Mouse (Mus musculus): ENCODE data around the gene Tnrc6b. TPM values are rescaled to one million over a fixed set of nuclear protein-coding genes. Genes with fewer than 3 reads are reported as not detected.

The Tnrc6b gene
- polyA plus RNA-seq, 1 experiment, result 8.9 TPM

GRCm38 (mm10) chr15:80748979-80749378, 37.9 kb downstream of the Tnrc6b start:
- Histone ChIP-seq H3K4me3 (no peak overlapping the region), H3ac (ENCODE audit: control insufficient read depth, insufficient read length) (no peak overlapping the region), H3K27me3 (ENCODE audit: control insufficient read depth, insufficient read depth, insufficient read length) (no peaks in the 10 kb centered on the region), H3K4me2 (ENCODE audit: low read depth) (no peak overlapping the region), H3K36me3 (ENCODE audit: control insufficient read depth, insufficient read depth) (no peaks in the 10 kb centered on the region), H3K79me2 (ENCODE audit: control insufficient read depth, insufficient read depth) (no peaks in the 10 kb centered on the region)
- TF ChIP-seq POLR2A (IDR thresholded peaks at IDR 0.05; ENCODE audit: insufficient read length, low read depth) (no peak), USF1 (IDR thresholded peaks at IDR 0.05; ENCODE audit: low read depth) (no peak), TCF12 (IDR thresholded peaks at IDR 0.05; ENCODE audit: insufficient read depth, poor library complexity, severe bottlenecking) (no peak), POLR2AphosphoS2 (IDR thresholded peaks at IDR 0.05; ENCODE audit: insufficient read length, low read depth) (no peak), MYOG (IDR thresholded peaks at IDR 0.05; ENCODE audit: control insufficient read depth in 1 of 3, insufficient read depth in 1 of 3, insufficient read length in 2 of 3, low read depth in 2 of 3) (no peak), REST (IDR thresholded peaks at IDR 0.05; ENCODE audit: insufficient read depth, insufficient read length) (no peak), MAX (IDR thresholded peaks at IDR 0.05; ENCODE audit: low read depth) (no peak), TCF3 (IDR thresholded peaks at IDR 0.05; ENCODE audit: insufficient read length, low read depth) (no peak), SRF (IDR thresholded peaks at IDR 0.05; ENCODE audit: control insufficient read depth, insufficient read length, low read depth) (no peak), CEBPB (IDR thresholded peaks at IDR 0.05; ENCODE audit: insufficient read depth, poor library complexity, severe bottlenecking) (no peak)

GRCm38 (mm10) chr15:80753351-80753750, 42.2 kb downstream of the Tnrc6b start:
- Histone ChIP-seq H3K4me3 (no peak overlapping the region), H3K27me3 (ENCODE audit: control insufficient read depth, insufficient read depth, insufficient read length) (no peaks in the 10 kb centered on the region), H3K4me2 (ENCODE audit: low read depth) (no peak overlapping the region), H3K36me3 (ENCODE audit: control insufficient read depth, insufficient read depth) (no peaks in the 10 kb centered on the region), H3ac (ENCODE audit: control insufficient read depth, insufficient read length) (no peak overlapping the region), H3K79me2 (ENCODE audit: control insufficient read depth, insufficient read depth) (no peaks in the 10 kb centered on the region)
- no peak for TF ChIP-seq TCF3 (IDR thresholded peaks at IDR 0.05; ENCODE audit: insufficient read length, low read depth)
- no peak for TF ChIP-seq POLR2AphosphoS2 (IDR thresholded peaks at IDR 0.05; ENCODE audit: insufficient read length, low read depth)
- TF ChIP-seq CEBPB (IDR thresholded peaks at IDR 0.05; ENCODE audit: insufficient read depth, poor library complexity, severe bottlenecking), result no peak
- no peak for TF ChIP-seq MAX (IDR thresholded peaks at IDR 0.05; ENCODE audit: low read depth)
- no peak for TF ChIP-seq USF1 (IDR thresholded peaks at IDR 0.05; ENCODE audit: low read depth)
- no peak for TF ChIP-seq POLR2A (IDR thresholded peaks at IDR 0.05; ENCODE audit: insufficient read length, low read depth)
- no peak for TF ChIP-seq MYOD1 (IDR thresholded peaks at IDR 0.05; ENCODE audit: control insufficient read depth in 1 of 3, insufficient read length in 2 of 3, low read depth in 2 of 3)
- TF ChIP-seq MYOG (IDR thresholded peaks at IDR 0.05; ENCODE audit: control insufficient read depth in 1 of 3, insufficient read depth in 1 of 3, insufficient read length in 2 of 3, low read depth in 2 of 3), result no peak
- TF ChIP-seq E2F4 (IDR thresholded peaks at IDR 0.05; ENCODE audit: insufficient read depth), result no peak
- no peak for TF ChIP-seq REST (IDR thresholded peaks at IDR 0.05; ENCODE audit: insufficient read depth, insufficient read length)
- no peak for TF ChIP-seq SRF (IDR thresholded peaks at IDR 0.05; ENCODE audit: control insufficient read depth, insufficient read length, low read depth)
- no peak for TF ChIP-seq TCF12 (IDR thresholded peaks at IDR 0.05; ENCODE audit: insufficient read depth, poor library complexity, severe bottlenecking)

GRCm38 (mm10) chr15:80754103-80754502, 43.0 kb downstream of the Tnrc6b start:
- no peak overlapping the region for H3K4me3 ChIP-seq
- H3K4me2 ChIP-seq (ENCODE audit: low read depth), result no peak overlapping the region
- TF ChIP-seq MYOD1 (IDR thresholded peaks at IDR 0.05; ENCODE audit: control insufficient read depth in 1 of 3, insufficient read length in 2 of 3, low read depth in 2 of 3), result no peak
- TF ChIP-seq POLR2AphosphoS2 (IDR thresholded peaks at IDR 0.05; ENCODE audit: insufficient read length, low read depth), result no peak
- TF ChIP-seq CEBPB (IDR thresholded peaks at IDR 0.05; ENCODE audit: insufficient read depth, poor library complexity, severe bottlenecking), result no peak
- no peak overlapping the region for H3ac ChIP-seq (ENCODE audit: control insufficient read depth, insufficient read length)
- H3K36me3 ChIP-seq (ENCODE audit: control insufficient read depth, insufficient read depth), result no peaks in the 10 kb centered on the region
- H3K79me2 ChIP-seq (ENCODE audit: control insufficient read depth, insufficient read depth), result no peaks in the 10 kb centered on the region
- no peaks in the 10 kb centered on the region for H3K27me3 ChIP-seq (ENCODE audit: control insufficient read depth, insufficient read depth, insufficient read length)

GRCm38 (mm10) chr15:80759451-80759850, 48.3 kb downstream of the Tnrc6b start:
- Histone ChIP-seq H3K36me3 (ENCODE audit: control insufficient read depth, insufficient read depth) (no peaks in the 10 kb centered on the region), H3K27me3 (ENCODE audit: control insufficient read depth, insufficient read depth, insufficient read length) (no peaks in the 10 kb centered on the region), H3K4me3 (no peak overlapping the region), H3K79me2 (ENCODE audit: control insufficient read depth, insufficient read depth) (no peaks in the 10 kb centered on the region), H3ac (ENCODE audit: control insufficient read depth, insufficient read length) (no peak overlapping the region), H3K4me2 (ENCODE audit: low read depth) (no peak overlapping the region)
- no peak for TF ChIP-seq POLR2AphosphoS2 (IDR thresholded peaks at IDR 0.05; ENCODE audit: insufficient read length, low read depth)
- no peak for TF ChIP-seq REST (IDR thresholded peaks at IDR 0.05; ENCODE audit: insufficient read depth, insufficient read length)
- TF ChIP-seq TCF12 (IDR thresholded peaks at IDR 0.05; ENCODE audit: insufficient read depth, poor library complexity, severe bottlenecking), result no peak
- TF ChIP-seq USF1 (IDR thresholded peaks at IDR 0.05; ENCODE audit: low read depth), result no peak
- no peak for TF ChIP-seq CEBPB (IDR thresholded peaks at IDR 0.05; ENCODE audit: insufficient read depth, poor library complexity, severe bottlenecking)

- no peaks in the 10 kb centered on the region for H3K79me2 ChIP-seq (ENCODE audit: control insufficient read depth, insufficient read depth)
Measured at GRCm38 (mm10) chr15:80760504-80760903, 49.4 kb downstream of the Tnrc6b start.

More at GRCm38 (mm10) chr15:80760504-80760903, 49.4 kb downstream of the Tnrc6b start:
- Histone ChIP-seq H3K4me3 (no peak overlapping the region), H3ac (ENCODE audit: control insufficient read depth, insufficient read length) (no peak overlapping the region), H3K4me2 (ENCODE audit: low read depth) (no peak overlapping the region), H3K27me3 (ENCODE audit: control insufficient read depth, insufficient read depth, insufficient read length) (no peaks in the 10 kb centered on the region), H3K36me3 (ENCODE audit: control insufficient read depth, insufficient read depth) (no peaks in the 10 kb centered on the region)
- TF ChIP-seq MAX (IDR thresholded peaks at IDR 0.05; ENCODE audit: low read depth) (no peak), MYOG (IDR thresholded peaks at IDR 0.05; ENCODE audit: control insufficient read depth in 1 of 3, insufficient read depth in 1 of 3, insufficient read length in 2 of 3, low read depth in 2 of 3) (no peak), CEBPB (IDR thresholded peaks at IDR 0.05; ENCODE audit: insufficient read depth, poor library complexity, severe bottlenecking) (no peak), TCF3 (IDR thresholded peaks at IDR 0.05; ENCODE audit: insufficient read length, low read depth) (no peak), POLR2A (IDR thresholded peaks at IDR 0.05; ENCODE audit: insufficient read length, low read depth) (no peak), POLR2AphosphoS2 (IDR thresholded peaks at IDR 0.05; ENCODE audit: insufficient read length, low read depth) (no peak), SRF (IDR thresholded peaks at IDR 0.05; ENCODE audit: control insufficient read depth, insufficient read length, low read depth) (no peak), REST (IDR thresholded peaks at IDR 0.05; ENCODE audit: insufficient read depth, insufficient read length) (no peak), USF1 (IDR thresholded peaks at IDR 0.05; ENCODE audit: low read depth) (no peak), MYOD1 (IDR thresholded peaks at IDR 0.05; ENCODE audit: control insufficient read depth in 1 of 3, insufficient read length in 2 of 3, low read depth in 2 of 3) (no peak), E2F4 (IDR thresholded peaks at IDR 0.05; ENCODE audit: insufficient read depth) (no peak), TCF12 (IDR thresholded peaks at IDR 0.05; ENCODE audit: insufficient read depth, poor library complexity, severe bottlenecking) (no peak)
